Mouse (Mus musculus) retina, postnatal 1 day (tissue): ENCODE measurements around the gene Rcl1.

Source experiments
- DNase-seq: peaks from one replicate; pipeline ENCODE4 v3.0.0-alpha.2; 2012

The Rcl1 gene

DNA sequence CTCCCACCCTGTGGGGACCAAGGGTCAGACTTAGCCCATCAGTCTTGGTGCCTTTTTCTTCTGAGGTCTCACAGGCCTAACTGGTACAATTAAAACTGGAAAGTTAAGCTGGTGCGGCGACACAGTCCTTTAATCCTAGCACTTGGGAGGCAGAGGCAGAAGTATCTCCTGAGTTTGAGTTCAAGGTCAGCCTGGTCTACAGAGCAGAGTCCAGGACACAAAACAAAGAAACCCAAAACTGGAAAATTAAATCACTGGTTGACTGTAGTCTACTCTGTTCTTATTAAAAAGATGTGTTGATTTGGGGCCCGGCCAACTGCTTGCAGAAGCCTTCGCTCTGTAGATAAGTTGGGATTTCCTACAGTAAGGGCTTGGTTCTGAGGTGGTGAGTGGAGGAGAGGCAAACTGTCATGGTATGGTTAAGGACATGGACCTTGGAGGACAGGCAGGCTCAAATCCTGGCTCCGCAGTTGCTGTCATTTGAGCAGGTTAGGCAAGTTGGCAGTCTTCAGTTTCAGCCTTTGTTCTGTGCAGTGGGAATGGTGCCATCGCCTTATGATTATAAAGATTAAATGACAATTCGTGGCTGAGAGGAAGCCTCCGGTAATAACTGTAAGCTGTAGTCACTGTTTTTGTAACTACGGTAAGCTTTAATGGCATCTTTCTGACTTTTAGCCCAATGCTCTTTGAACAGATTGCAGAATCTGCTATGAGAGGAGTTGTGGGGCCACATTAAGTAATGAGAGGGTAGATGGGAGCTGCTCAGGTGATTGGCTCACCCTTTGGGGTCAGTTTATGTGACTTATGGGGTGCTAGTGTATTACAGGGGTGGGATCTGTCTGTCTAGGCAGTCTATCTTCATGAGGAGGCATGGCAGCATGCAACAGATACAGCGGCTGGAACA, 12.8 kb downstream of the Rcl1 start:
- no peak for DNase-seq

DNA sequence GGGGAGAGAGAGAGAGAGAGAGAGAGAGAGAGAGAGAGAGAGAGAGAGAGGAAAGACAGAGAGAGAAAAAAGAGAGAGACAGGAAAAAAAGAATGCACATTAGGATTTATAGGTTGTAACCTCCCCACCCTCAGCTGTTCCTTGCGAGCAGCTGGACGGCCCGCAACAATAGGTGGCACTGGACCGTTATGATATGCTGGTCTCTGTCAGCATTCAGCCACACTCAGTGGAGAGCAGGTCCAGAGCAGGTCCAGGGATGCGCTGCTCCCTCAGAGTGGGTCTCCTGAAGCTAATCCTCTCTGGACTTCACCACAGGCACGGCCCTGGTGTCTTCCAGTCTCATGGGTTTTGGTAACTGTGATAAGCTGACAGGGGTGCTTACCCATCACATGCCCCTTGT, 15.6 kb downstream of the Rcl1 start:
- no peak for DNase-seq

DNA sequence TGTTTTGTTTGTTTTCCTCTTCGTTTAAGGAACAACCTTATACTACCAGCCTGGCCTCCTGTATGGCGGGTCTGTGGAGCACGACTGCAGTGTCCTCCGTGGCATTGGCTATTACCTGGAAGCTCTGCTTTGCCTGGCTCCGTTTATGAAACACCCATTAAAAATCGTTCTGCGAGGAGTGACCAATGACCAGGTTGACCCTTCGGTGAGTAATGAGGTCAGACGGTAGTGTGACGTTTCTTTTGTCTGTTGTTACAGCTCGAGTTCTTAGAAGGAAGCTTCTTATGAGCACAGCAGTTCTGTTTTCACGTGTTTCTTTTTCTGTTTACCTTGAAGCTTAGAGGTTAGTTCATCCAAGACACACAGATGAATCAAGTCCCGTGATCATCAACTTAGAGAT, 17.0 kb downstream of the Rcl1 start:
- DNase-seq = no peak

DNA sequence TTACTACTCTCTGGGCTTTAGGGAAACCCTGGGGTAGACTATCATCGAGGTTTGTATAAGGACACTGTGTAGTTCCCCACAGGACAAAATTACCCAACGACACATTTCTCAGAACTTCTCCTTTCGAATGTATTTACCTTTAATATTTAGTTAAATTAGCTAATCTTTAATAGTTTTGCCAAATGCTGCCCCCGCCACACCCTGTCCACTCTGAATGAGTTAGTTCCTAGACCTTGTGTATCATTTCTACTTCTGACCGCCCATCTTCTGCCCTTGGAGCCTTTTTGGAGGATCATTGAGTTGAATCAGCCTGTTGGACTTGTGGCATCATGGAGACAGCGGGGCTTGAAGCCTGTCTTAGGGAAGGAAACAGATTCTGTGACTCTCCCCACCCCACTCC, 19.1 kb downstream of the Rcl1 start:
- DNase-seq = no peak

DNA sequence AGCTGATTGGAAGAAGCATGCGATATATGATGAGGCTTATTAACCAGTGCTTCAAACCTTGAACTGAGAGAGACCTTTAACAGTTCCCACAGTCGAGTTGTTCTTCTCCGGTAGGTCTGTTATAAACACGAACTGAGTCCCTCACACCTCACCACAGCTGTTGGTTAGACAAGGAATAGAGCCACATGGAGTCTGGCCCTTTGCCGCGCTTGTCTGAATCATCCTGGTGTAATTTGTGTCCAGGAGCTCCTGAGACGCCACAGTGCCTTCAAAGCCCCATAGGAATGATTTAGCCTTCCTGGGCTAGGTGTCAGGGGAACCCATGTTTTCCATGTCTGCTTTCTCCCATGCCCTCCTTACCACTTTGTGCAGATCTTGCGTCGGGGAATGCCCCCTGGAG, 20.2 kb downstream of the Rcl1 start:
- no peak for DNase-seq

DNA sequence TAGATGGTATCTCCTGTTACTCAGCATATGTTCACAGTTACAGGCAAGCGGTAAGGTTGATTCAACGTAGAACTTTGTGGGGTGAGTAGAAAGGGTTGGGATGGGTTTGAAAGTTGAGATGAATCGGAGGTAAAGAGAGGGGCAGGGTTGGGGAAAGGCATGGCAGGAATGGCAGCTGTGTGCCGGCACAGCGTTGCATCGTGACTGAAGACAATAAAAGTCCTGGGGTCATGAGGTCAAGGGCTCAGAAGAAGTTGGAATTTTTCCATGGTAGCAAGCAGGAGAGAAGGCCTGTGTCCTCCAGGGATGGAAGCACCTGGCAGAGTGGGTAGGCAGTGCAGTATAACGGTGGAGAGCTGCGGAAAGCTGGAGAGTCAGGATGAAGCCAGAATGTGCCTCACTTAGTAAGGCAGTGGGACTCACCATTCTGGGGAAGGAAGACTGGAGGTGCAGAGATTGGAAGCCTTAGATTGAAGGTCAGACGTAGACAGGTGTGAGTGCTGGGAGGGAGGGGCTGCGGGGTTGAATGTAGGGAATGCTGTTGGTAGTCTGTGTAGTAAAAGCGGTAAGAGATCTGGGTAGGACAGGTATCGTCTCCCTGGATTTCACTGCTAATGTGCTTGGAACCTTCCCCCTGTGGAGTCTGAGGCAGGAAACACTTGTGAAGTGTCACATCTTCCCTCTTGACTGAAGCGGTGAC, 23.9 kb downstream of the Rcl1 start:
- no peak for DNase-seq

DNA sequence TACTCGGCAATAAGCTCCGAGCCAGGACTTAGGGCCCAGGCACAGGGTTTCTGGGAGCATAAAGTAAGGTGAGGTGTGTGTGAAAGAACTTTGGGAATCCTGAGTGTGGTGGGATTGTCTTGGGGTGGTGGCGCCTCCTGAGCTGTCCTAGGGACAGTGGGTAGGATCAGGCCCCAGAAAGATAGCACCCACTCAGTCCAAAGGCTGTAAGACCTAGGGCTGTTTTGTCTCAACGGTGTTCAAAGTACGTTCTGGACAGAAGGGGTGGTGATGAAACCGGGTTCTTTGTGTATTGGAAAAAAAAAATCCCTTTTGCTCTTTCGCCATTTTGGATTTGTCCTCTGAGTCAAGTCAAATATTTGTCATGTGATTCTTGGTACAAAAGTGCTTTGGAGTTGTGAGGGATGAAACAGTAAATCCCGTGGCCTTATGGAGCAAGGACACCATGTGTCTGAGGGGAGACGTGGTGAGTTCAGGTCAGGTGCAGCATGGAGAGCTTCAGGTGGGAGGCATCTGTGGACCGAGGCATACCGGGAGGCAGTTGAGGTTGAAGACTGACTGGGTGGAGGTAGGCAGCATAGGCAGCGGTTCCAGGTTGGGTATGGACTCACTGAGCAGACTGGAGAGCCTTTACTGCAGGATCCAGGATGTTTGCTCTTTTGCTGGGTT, 25.3 kb downstream of the Rcl1 start:
- no peak for DNase-seq

DNA sequence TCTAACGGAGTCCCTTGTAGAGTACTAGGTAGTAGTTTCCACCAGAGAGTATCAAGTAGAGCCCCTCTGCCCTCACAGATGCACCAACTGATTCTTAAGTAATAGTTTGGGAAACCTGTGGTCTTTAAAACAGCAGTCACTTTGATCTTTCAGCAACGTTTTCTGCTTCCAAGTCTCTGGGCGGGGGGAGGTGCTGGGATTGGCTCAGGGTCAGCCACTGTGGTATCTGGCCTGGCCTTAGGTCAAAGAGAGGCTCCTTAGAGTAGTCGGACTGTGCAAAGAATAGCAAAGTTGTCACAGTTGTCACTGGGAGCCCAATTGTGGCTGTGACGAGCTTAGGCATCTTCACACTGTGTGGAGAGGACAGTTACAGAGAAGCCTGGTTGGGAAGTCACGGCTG, 26.2 kb downstream of the Rcl1 start:
- DNase-seq = no peak

DNA sequence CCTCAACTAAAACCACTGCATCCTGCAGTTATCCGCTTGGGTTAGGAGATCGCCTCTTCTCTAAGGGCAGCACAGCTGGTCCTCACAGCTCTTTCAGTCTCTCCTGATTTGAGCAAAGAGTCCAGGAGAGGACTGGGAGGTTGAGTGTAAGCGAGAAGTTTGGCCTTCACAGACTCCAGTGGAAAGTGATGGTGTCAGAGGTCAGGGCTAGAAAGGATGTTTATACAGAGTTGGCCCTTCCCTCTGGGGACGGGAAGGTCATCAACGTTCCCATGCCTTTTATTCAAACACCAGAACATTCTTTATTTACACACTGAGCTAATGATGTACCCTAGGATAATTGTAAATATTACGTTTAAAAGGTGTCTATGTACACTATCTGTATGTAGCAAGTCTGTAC, 27.0 kb downstream of the Rcl1 start:
- DNase-seq = no peak

DNA sequence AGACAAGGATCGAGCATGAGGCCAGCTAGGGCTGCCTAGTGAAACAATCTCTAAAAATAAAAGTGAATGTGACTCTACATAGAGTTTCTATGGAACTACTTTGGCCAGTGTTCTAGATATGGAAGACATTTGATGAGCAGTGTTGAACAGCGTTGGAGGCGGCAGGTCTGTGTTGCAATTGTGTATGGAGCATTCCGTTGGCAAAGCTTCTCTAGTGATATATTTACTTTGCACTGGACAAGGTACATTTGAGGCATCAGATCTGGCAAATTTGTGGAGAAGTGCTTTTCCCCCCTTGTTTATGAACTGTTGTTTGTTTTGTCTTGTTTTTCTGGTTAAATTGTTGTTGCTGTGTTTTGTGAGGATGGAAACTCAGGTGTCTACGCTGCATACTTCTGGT, 28.4 kb downstream of the Rcl1 start:
- DNase-seq = no peak

DNA sequence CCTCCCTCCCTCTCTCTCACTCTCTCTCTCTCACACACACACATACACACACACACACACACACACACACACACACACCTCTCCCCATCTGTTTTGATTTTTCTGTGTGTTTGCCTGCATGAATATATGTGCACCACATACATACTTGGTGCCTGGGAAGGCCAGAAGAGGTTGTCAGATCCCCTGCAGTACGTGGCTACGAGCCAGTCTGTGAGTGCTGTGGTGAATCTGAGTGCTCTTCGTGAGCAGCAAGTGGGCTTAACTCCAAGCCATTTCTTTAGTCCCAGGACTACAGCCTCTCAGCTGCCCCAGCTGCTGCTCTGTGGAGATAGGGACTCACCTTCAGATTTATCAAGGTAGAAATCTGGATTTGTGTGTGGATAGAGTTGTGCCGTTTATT, 30.0 kb downstream of the Rcl1 start:
- no peak for DNase-seq

DNA sequence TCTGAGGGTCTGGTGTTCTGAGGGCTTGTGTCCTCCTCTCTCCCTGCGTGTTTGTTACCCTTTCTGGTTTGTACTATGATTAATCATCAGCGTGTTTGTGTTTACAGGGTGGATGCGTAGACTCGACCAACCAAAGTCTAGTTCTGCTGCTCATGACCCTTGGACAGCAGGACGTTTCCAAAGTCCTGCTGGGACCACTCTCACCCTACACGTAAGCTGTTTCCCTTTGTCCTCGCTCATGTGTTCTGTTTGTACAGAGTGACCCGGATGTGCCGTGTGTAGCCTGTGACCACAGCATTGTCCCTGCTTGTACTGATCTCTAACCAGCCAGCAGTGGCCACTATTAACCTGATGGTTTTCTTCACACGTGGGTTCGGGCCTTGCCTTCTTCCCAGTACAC, 33.1 kb downstream of the Rcl1 start:
- DNase-seq = no peak

DNA sequence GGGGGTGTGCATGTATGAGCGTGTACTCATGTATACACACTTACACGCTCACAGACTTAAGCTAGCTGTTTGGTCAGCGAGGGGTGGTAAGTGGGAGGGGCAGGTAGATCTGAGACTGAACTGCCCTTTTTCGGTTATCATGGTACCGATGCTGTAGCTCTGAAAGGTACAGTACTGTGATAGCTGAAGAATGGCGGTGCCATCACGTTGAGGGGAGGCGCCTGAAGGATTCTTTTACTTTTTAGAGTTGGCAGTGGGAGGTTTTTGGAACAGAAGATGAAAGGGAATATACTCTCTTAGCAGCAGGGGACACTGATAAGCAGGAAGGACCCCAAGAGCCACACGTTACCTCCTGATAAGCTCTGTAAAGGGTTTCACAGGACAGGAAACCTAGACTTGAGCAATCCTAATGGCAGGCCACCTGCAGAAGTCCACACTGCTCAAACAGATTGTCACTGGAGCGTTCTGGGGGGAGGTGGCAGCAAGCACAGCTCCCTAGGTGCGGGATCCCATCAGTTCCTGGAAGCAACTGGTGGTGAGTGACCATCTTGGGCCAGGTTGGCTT, 34.1 kb downstream of the Rcl1 start:
- DNase-seq = no peak

DNA sequence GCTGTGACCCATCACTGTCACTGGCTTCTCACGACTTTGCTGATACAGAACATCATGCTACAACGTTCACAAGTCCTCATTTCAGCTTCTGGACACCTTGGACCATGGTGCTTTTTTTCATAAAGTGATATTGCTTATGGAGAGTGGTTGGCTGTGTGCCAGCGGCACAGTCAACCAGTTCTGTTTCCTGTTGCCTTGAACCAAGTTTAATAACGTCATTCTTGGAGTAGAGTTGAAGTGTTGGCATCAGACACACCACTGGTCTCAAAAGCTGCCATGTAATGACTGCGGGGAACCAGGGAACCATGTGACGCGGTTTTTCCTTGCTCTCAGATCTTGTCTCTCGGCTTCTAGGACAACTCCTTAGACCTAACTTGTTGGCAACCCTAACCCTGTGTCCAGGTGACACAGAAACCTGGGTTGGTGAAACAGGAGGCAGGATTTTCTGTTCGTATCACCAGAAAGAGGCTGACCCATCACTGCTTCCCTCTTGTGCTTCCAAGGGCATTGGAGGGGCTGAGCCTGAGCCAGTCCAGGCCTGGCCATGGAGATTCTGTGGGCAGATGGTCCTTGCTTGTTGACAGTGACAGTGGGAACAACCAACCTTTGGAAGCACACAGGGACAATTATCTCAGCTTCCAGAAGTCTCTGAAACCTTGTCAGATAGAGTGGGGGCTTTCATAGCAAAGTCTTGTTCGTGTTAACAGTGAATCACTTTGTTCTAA, 37.5 kb downstream of the Rcl1 start:
- DNase-seq = no peak

DNA sequence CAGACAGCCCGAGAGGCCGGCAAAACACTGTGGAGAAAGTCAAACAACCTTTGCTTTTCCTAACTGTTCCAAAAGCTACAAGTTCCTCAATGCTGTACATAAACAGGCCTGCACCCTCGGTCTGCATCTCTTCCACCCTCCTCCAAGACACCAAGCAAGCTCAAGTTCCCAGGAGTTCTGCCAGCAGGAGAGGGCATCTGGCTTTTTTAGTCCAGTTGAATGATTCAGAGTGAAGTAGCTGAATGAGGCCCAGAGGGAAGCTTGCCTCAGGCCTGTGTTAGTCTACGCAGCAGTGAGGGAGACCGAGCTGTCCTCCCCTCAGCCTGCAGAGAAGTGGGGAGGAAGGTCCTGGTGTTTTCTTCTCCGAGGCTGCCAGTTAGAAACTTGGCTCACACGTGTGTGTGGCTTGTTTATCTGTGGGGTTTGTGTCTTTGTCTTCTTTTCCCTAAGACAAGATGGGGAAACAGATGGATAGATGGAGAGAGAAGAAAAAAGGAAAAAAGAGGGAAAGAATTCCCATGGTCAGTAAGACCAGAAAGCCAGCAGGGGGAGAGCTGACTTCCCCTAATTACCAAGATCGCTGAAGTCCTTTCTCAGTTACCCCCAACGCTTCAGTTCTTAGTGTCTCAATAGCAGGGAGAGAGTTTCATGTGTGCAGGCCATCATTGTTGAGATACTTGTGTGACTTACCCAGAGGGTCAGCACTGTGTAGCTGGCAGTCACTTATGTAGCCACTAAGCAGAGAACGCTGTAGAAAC, 38.7 kb downstream of the Rcl1 start:
- peak; percentile 18 for DNase-seq

DNA sequence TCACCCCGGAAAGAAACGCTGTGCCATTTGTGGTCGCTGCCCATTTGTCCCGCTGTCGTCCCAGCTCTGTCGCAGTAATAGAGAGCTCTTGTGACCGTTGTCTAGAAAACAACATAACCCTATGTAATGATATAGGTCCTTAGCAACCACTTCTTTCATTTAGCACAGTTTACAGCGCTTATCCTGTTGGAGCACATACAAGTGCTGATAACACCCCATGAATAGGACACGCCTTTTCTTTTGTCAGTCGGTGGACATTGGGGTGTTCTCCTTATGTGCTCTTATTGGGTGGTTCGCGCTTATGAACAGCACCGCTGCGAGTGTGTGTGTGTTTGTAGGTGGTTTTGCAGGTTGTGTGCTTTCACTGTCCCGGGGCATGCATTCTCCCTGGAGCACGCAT, 39.8 kb downstream of the Rcl1 start:
- DNase-seq = no peak

DNA sequence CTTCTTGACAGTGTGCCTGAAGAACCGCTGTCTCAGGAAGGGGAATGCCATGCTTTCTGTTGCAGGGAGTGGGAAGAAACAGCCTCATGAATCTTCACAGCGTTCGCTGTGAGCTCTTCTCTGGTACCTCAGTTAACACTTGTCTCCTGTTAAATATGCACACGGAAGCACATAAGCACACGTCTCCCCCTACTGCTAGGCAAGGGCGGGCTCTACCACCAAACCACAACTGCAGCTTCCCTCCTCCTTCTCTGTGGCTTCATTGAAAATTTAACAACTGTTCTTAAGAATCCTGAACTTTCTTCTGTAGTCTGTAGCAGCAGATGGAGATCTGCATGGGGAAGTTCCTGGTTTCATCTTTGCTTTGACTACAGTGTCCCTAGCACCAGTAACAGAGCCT, 41.1 kb downstream of the Rcl1 start:
- DNase-seq = no peak

DNA sequence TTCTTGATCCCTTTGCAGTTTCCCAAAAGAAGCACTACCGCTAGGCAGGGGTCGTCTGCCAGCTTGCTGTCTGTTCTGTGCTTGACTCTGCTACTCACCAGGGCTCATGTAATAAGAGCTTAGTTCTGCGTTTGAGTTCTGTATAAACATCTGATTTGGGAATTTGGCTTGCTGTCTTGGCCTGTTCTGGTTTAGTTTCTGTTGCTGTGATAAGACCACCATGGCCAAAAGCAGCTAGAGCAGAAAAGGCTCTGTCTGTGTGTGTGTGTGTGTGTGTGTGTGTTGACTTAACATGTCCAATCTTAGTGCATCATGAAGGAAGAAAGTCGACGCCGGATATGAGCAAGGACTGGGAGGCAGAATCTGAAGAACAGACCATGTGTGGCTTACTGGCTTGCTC, 44.2 kb downstream of the Rcl1 start:
- no peak for DNase-seq

DNA sequence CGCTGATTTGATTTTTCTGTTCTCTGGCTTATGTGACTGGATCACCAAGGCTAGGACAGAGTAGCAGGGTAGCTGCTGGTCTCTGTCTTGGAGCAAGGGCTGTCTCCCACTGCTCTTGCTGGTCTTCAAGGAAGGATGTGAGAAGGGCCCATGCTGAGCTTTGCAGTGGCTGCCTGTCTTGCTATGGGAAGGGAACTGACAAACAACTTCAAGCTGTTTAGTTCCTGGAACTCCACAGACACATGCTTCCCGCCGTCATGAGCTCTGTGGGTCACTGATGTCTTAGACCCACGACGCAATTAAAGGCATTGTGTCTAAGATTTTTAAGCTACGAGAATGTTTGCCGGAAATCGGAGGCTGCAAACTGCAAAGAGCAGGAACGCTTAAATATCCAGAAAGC, 45.6 kb downstream of the Rcl1 start:
- DNase-seq = no peak

DNA sequence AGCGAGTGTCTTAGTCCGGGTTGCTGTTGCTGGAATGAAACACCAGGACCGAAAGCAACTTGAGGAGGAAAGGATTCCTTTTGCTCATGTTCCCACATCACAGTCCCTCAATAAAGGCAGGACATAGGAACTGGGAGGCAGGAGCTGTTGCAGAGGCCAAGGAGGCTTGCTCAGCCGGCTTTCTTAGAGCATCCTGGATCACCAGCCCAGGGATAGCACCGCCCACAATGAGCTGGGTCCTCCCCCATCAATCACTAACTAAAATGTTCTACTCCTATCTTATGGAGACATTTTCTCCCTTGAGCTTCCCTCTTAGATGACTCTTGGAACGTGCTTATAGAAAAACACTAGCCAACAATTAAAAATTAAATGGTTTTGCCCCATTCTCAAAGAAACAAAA, 48.4 kb downstream of the Rcl1 start:
- DNase-seq = no peak

DNA sequence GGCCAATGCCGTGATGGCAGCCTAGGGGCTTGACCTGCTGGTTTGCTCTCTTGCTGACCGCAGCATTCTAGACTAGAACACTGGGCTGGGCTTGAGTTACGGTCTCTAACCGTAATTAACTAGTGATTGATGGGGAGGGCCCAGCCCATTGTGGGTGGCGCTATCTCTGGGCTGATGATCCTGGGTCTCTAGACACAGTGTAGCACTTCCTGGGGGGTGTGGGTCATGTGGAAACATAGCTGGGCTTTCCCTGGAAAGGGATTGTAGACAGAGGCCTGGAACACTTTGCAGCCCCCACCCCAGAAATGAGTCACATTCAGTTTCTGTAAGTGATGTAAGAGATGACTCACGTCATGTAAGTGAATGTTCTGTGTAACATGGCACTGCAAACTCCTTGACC, 48.9 kb downstream of the Rcl1 start:
- DNase-seq = no peak

DNA sequence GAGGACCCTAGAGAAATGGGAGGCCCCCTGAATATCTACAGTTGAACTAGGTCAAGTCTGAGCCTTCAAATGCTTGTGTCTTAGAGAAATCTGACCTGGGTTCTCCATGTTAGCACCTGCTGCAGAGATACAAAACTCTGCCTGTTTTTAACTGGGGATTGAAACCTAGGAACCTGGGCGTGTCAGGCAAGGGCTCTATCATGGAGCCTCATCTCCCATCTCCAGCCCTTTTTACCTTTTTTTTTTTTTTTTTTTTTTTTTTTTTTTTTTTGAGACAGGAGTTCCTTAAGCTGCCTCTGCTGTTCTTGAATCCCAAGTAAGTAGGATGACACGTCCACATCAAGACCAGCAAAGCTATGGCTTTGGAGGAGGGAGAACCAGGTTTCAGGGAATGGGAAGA, 50.3 kb downstream of the Rcl1 start:
- DNase-seq = no peak
